Mouse (Mus musculus): ENCODE results near the gene Map4k5. TPM values are rescaled to one million over a fixed set of nuclear protein-coding genes. Genes with fewer than 3 reads are reported as not detected.

The Map4k5 gene
- polyA plus RNA-seq, 1 experiment from 2014 or later, result 65.7 TPM

DNA sequence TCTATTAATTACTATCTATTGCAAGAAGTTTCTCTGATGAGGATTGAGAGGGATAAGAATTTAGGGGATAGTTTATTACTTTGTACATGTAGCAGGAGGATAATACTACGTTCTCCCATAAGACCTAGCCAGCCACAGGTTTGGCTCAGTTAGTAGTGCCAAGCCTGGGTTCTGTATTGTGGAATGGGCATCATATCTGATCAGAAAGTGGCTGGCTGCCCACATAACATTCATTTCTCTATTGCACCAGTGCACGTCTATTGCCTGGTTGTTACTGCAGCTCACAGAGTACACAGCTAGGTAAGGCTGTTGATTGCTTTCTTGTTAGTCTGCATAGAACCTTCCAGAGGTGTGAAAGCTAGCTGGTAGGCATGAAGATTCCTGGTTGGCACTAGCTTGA is 24.9 kb upstream of the Map4k5 start:
- in situ Hi-C loops (cut with MboI; ENCODE audit: low pct_unique_long_range_greater_than_20kb), result no loop called here
- ChIA-PET CTCF (interaction anchor here (1.0 to 2.1 kb wide), 2 partner anchors 24 to 228 kb away, joined by 3 to 4 read pairs; no protein-coding TSS in a partner anchor), POLR2A (interaction anchor here (0.6 kb wide), 1 partner anchor 147 kb away, joined by 3 read pairs; no protein-coding TSS in a partner anchor)
- no peaks in the 10 kb centered on the region for H3K27me3 ChIP-seq
- ATAC-seq (no peak), DNase-seq (ENCODE audit: low read depth, low spot score) (no peak)
- TF ChIP-seq CTCF (IDR thresholded peaks at IDR 0.05), result no peak

DNA sequence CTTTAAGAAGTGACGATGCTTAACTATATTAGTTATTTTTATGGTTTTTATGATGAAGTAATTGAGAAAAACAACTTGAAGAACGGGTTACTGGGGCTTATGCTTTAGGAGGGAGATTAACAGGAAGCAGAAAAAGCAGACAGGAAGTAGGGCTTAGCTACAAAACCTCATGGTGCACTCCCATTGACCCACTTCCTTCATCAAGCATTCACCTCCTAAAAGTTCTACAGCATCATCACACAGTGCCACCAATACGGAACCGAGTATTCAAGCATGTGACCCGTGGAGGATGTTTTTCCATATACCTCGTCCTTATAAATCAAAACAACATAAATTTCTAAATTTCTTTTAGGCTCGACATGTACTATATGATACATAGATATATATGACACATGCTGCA is 19.7 kb upstream of the Map4k5 start:
- CTCF ChIA-PET, result no interaction called here
- no peaks in the 10 kb centered on the region for H3K27me3 ChIP-seq
- ATAC-seq, result no peak
- in situ Hi-C loops (cut with MboI; ENCODE audit: low pct_unique_long_range_greater_than_20kb), result no loop called here
- DNase-seq (ENCODE audit: low read depth, low spot score), result no peak
- POLR2A ChIA-PET, result no interaction called here
- no peak for TF ChIP-seq CTCF (IDR thresholded peaks at IDR 0.05)

DNA sequence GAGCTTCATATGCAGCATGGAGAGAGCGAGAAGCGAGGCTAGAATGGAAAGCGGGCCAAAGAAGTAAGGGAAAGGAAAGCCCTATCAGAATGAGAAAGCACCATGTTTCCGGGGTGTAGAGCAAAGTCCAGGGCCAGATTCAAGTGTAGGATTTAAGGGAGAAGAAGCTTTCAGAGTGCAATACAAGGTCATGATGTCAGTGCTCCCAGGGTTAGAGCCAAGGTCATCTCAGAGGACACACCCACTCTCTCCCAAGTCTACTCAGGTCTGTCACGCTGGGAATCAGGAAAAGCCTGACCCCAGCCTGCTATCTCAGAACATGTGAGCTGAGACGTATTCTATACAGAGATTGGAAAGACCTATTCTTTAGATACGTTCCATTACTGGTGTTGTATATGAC is 18.9 kb upstream of the Map4k5 start:
- no peaks in the 10 kb centered on the region for H3K27me3 ChIP-seq
- CTCF ChIA-PET, result no interaction called here
- DNase-seq (ENCODE audit: low read depth, low spot score) (no peak), ATAC-seq (no peak)
- in situ Hi-C loops (cut with MboI; ENCODE audit: low pct_unique_long_range_greater_than_20kb), result no loop called here
- POLR2A ChIA-PET, result no interaction called here
- TF ChIP-seq CTCF (IDR thresholded peaks at IDR 0.05), result no peak

DNA sequence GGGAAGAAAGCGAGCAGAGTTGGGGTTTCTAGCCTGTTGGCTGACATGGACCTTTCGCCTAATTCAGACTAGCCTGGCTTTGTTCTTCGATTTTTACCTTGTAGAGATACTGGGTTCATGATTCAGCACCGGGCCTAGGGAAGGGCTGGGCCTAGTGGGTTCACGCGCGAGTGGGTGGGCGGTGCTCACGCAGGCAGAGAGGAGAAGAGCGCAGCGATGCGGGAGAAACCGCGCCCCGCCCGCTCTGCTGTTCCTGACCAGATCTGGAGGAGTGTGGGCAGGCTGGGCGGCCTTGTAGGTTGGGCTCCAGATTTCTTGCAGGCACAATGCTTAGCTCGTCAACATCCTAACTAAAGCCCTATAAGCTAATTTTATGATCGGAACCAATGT is 15.5 kb upstream of the Map4k5 start:
- POLR2A ChIA-PET, result no interaction called here
- ATAC-seq, result no peak

DNA sequence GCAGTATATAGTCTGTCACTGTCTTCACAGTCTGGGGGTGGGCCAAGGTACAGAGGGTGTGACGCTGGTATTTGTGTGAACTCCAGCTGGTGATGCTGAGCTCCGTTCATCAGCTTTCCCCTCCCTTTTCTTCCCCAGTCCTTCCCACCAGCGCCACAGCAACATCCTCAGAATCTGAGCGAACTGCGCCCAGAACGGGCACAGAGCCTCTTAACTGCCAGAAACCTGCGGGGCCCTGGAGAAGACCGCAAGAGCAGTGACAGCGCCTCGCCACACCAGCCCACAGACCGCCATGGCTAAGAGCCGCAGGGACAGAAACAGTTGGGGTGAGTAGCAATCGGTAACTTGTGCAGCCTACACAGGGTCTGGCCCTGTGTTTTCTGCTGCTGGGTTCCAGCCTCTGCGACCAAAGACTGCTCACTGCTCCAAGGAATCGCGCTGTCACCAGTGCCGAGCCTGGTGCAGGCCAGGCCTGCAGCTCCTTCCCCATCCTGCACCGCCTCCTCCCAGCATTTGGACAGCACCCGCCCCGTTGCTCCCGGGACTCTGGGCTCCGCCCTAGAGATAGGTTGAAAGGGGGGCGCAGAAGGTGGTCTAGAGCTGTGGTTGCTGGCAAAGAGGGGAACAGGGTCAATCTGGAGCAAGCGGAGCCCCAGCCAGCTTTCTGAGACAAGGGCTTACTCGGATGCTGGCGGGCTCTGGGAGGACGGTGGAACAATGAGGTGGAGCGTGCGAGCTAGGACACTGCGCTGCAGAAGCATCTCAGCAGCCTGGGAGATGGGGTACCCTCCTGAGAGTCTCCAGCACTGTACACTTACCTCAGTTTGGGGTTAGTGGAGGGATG is 14.9 kb upstream of the Map4k5 start:
- no peaks in the 10 kb centered on the region for H3K27me3 ChIP-seq
- no peak for TF ChIP-seq CTCF (IDR thresholded peaks at IDR 0.05)
- CTCF ChIA-PET, result no interaction called here
- POLR2A ChIA-PET, result no interaction called here
- DNase-seq (ENCODE audit: low read depth, low spot score) (no peak), ATAC-seq (no peak)
- in situ Hi-C loops (cut with MboI; ENCODE audit: low pct_unique_long_range_greater_than_20kb), result no loop called here

More for the DNA sequence above, 15.5 kb upstream of the Map4k5 start:
- in situ Hi-C loops (cut with MboI; ENCODE audit: low pct_unique_long_range_greater_than_20kb), result no loop called here
- DNase-seq (ENCODE audit: low read depth, low spot score), result no peak
- CTCF ChIA-PET, result no interaction called here
- H3K27me3 ChIP-seq, result no peaks in the 10 kb centered on the region
- no peak for TF ChIP-seq CTCF (IDR thresholded peaks at IDR 0.05)

DNA sequence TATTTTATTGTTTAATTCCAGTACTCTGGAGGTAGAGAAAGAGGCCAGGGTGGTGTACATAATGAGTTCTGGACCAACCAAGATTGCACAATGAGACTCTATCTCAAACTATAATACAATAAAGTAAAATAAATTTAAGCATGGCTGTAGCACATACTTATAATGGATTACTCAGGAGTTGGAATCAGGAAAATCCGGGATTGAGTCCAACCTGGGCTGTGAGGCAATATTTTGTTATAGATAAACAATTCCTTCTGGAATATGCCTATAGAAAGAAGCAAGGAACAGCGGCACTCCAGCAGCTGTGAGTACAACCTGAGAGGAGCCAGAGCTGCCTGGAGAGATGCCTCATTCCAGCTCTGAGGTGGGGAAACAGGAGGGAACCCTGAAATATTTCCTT is 12.0 kb upstream of the Map4k5 start:
- no peak for ATAC-seq
- in situ Hi-C loops (cut with MboI; ENCODE audit: low pct_unique_long_range_greater_than_20kb), result no loop called here
- DNase-seq (ENCODE audit: low read depth, low spot score), result no peak
- ChIA-PET POLR2A (no interaction called here), CTCF (interaction anchor here (0.8 kb wide), 1 partner anchor 147 kb away, joined by 3 read pairs; no protein-coding TSS in a partner anchor)
- no peak for TF ChIP-seq CTCF (IDR thresholded peaks at IDR 0.05)
- H3K27me3 ChIP-seq, result no peaks in the 10 kb centered on the region

DNA sequence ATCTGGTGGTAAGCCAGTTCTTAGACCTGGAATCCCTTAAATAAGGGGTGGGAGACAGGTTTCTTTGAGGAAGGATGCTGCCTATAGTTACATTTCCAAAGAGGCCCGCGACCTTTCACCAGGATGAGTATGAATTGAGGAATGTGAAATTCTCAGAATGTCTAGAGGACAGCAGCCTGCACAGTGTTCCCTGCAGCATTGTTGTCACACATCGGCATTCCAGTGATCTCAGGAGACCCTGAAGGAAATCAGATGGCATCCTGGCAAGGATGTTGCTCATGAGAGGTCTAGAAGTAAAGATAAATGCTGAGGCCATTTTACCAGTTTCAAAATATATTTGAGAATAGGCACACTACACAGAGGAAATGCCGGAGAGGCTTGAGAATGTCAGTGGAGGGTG is 5.1 kb upstream of the Map4k5 start:
- in situ Hi-C loops (cut with MboI; ENCODE audit: low pct_unique_long_range_greater_than_20kb), result loop anchor here (25.0 kb wide), 1 partner anchor 536 kb away; the partner anchor contains the start of genes Arf6, Gm9887 and Nemf
- ChIA-PET CTCF (no interaction called here), POLR2A (no interaction called here)
- ATAC-seq (no peak), DNase-seq (ENCODE audit: low read depth, low spot score) (no peak)
- no peaks in the 10 kb centered on the region for H3K27me3 ChIP-seq
- no peak for TF ChIP-seq CTCF (IDR thresholded peaks at IDR 0.05)

DNA sequence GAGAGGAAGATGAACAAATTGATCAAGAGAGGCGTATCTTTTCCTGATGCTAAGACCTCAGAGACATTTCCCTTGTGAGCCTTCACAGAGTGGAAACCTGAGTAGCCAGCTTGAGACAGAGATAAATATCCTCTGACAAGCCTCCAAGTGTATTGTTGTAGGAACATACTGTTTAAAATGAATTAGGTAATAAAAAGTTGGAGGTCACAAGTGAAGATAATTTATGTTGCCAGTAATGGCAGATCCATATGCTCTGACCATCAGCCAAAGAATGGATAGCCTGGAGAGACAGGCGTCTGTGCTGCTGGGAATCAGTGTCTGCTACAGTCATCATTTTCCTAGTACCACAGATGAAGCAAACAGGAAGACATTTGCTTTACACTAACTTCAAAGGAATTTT is 2.0 kb upstream of the Map4k5 start:
- ChIA-PET CTCF (no interaction called here), POLR2A (no interaction called here)
- no peak for TF ChIP-seq CTCF (IDR thresholded peaks at IDR 0.05)
- DNase-seq (ENCODE audit: low read depth, low spot score), result no peak
- H3K27me3 ChIP-seq, result no peaks in the 10 kb centered on the region
- no peak for ATAC-seq
- in situ Hi-C loops (cut with MboI; ENCODE audit: low pct_unique_long_range_greater_than_20kb), result loop anchor here (25.0 kb wide), 1 partner anchor 533 kb away; the partner anchor contains the start of genes Arf6, Gm9887 and Nemf

DNA sequence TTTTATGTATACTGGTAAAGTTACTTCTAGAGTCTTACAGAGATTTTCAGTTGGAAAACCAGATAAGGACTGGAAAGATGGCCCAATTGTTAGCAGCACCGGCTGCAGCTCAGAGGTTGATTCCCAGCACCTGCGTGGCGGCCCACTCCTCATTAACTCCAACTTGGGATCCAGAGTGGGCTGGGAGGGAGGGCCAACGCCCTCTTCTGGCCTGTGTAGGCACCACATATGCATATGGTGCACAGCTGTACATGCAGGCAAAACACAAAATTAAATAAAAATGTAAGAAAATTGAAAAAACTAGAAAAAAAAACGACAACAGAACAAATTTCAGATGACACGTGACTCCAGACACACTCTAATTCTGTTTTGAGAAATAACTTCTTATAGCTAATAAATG is 927 bp upstream of the Map4k5 start:
- ChIA-PET CTCF (interaction anchor here (1.1 to 1.5 kb wide), 7 partner anchors 24 to 160 kb away, joined by 3 to 4 read pairs (median 3); no protein-coding TSS in a partner anchor), POLR2A (no interaction called here)
- TF ChIP-seq CTCF (IDR thresholded peaks at IDR 0.05), result no peak
- ATAC-seq (no peak), DNase-seq (ENCODE audit: low read depth, low spot score) (no peak)
- H3K27me3 ChIP-seq, result no peaks in the 10 kb centered on the region
- in situ Hi-C loops (cut with MboI; ENCODE audit: low pct_unique_long_range_greater_than_20kb), result loop anchor here (25.0 kb wide), 1 partner anchor 532 kb away; the partner anchor contains the start of genes Arf6, Gm9887 and Nemf

DNA sequence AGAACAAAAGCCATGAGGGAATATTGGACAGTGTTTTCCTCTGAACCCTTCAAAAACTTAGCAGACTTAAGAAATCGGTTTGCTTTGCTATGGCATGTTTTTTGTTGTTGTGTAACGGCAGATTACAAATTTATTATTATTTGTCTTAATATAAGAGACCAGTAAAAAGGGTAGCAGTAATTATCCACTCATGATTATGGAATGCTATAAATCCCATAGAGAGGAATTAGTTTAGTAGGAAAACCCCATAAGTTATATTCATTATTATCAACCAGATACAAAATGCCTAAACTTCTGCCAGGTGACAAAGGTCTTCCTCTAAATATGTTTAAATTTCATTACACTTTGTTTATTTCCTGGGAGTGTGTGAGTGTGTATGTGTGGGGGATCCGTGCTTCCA is 1.3 kb downstream of the Map4k5 start:
- in situ Hi-C loops (cut with MboI; ENCODE audit: low pct_unique_long_range_greater_than_20kb), result loop anchor here (25.0 kb wide), 1 partner anchor 529 kb away; the partner anchor contains the start of genes Arf6, Gm9887 and Nemf
- CTCF ChIA-PET, result no interaction called here
- POLR2A ChIA-PET, result interaction anchor here (0.9 kb wide), 1 partner anchor 68 kb away, joined by 3 read pairs; no protein-coding TSS in a partner anchor
- no peaks in the 10 kb centered on the region for H3K27me3 ChIP-seq
- no peak for TF ChIP-seq CTCF (IDR thresholded peaks at IDR 0.05)
- DNase-seq (ENCODE audit: low read depth, low spot score), result no peak
- no peak for ATAC-seq

DNA sequence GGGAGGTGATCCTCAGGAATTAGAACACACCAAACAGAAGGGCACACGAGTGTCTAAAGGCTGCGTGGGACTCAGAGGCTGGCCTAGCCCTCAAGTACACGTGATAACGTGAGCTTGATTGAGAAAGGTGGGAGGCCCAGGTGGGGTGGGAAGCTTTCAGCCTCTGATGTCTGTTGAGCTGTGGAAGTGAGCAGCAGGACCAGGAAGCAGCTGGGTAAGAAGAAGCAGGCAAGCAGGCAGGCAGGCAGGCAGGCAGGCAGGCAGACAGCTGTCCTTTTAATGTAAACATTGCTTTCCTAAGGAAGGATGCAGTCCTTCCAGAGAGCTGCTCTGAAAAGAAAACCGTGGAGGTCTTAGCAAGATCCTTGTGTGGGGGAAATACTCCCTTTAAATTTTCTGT is 2.5 kb downstream of the Map4k5 start:
- in situ Hi-C loops (cut with MboI; ENCODE audit: low pct_unique_long_range_greater_than_20kb), result loop anchor here (25.0 kb wide), 1 partner anchor 528 kb away; the partner anchor contains the start of genes Arf6, Gm9887 and Nemf
- ChIA-PET CTCF (interaction anchor here (0.6 to 1.2 kb wide), 5 partner anchors 11 to 155 kb away, joined by 3 to 4 read pairs (median 3); no protein-coding TSS in a partner anchor), POLR2A (interaction anchor here (0.6 kb wide), 1 partner anchor 155 kb away, joined by 3 read pairs; no protein-coding TSS in a partner anchor)
- DNase-seq (ENCODE audit: low read depth, low spot score) (no peak), ATAC-seq (no peak)
- H3K27me3 ChIP-seq, result no peaks in the 10 kb centered on the region
- TF ChIP-seq CTCF (IDR thresholded peaks at IDR 0.05), result no peak

All from Patski (cell line).